Mouse (Mus musculus): Measurements from ENCODE around the gene Eng.

The Eng gene

GRCm38 (mm10) chr2:32646379-32647056, at the start of gene Eng:
Eng (plus strand) TSS chr2:32646595.
- DNase-seq (ENCODE audit: low read depth, low spot score) = no peak

DNA sequence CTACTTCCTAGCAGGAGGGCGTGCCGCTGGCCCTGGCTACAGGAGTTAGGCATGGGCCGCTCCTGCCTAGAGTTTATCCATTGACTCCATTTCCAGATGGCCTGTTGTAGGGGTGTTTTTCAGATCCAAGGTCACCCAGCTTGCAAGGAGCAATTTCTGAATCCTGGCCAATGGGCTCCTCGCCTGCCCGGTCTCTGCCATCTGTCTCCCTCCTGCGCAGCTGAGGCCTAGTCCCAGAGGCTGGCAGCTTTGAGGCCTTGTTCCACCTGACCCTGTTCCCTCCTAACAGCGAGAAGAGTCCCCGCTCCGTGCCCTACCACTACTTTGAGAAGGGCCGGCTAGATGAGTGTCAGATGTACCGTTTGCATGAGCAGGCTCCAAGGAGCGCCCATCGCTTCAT, 49.7 kb upstream of the Eng start:
- no peak for DNase-seq (ENCODE audit: low read depth, low spot score)

- DNase-seq (ENCODE audit: low read depth, low spot score) = no peak
These were observed 49.1 kb upstream of the Eng start for GRCm38 (mm10) chr2:32597248-32597647.

- DNase-seq (ENCODE audit: low read depth, low spot score) = no peak
These were observed 48.7 kb upstream of the Eng start for GRCm38 (mm10) chr2:32597699-32598098.

- no peak for DNase-seq (ENCODE audit: low read depth, low spot score)
These were observed 47.9 kb upstream of the Eng start for GRCm38 (mm10) chr2:32598506-32598905.

- no peak for DNase-seq (ENCODE audit: low read depth, low spot score)
These were observed 47.0 kb upstream of the Eng start, which contains the start of gene St6galnac6 for GRCm38 (mm10) chr2:32599409-32599808. St6galnac6 (plus strand) TSS chr2:32599709.

- peak; percentile 68 for DNase-seq (ENCODE audit: low read depth, low spot score)
These were observed 44.9 kb upstream of the Eng start for GRCm38 (mm10) chr2:32601417-32602065.

GRCm38 (mm10) chr2:32602600-32603054, 43.8 kb upstream of the Eng start:
- peak; percentile 91 for DNase-seq (ENCODE audit: low read depth, low spot score)

- DNase-seq (ENCODE audit: low read depth, low spot score) = no peak
These were observed 41.8 kb upstream of the Eng start for GRCm38 (mm10) chr2:32604631-32605030.

- peak; percentile 82 for DNase-seq (ENCODE audit: low read depth, low spot score)
These were observed 39.9 kb upstream of the Eng start for GRCm38 (mm10) chr2:32606161-32607142.

DNA sequence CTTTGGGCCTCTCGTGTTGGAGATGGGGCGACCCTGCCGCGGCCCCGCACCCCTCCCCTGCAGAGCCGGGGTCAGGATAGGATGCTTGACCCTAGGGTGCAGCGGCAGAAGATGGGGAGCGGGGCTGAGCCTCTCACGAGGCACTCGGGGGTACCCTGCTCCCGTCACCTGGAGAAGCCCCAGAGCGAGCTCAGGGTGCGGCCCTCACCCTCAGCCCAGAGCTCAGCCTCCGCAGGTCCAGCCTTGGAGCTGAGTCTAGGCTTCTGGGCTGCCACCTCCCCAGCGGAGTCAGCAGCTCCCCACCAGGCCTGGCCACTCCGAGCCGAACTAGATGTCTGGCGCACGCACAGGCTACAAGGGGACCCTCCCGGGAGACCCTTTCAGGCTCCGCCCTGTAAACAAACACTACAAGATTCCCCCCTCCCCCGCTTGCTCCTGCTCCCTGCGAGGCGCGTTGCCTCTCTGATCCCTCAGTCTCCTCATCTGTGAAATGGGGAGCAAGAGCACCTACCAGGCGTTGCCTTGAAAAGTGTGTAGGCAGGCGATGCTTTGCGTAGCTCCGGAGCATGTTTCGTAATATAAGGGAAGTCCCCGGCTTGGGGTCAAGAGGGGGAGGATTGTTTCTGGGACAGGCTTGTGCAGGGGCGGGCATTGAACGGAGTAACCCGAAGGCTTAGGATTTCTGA, 39.0 kb upstream of the Eng start:
- DNase-seq (ENCODE audit: low read depth, low spot score) = peak; percentile 70

- peak; percentile 44 for DNase-seq (ENCODE audit: low read depth, low spot score)
These were observed 38.1 kb upstream of the Eng start for GRCm38 (mm10) chr2:32608141-32608777.

GRCm38 (mm10) chr2:32608778-32609435, 37.5 kb upstream of the Eng start:
- no peak for DNase-seq (ENCODE audit: low read depth, low spot score)

- peak; percentile 36 for DNase-seq (ENCODE audit: low read depth, low spot score)
These were observed 35.7 kb upstream of the Eng start for GRCm38 (mm10) chr2:32610610-32611229.

GRCm38 (mm10) chr2:32612274-32612673, 34.1 kb upstream of the Eng start:
- DNase-seq (ENCODE audit: low read depth, low spot score) = no peak

- no peak for DNase-seq (ENCODE audit: low read depth, low spot score)
These were observed 29.3 kb upstream of the Eng start for GRCm38 (mm10) chr2:32617109-32617508.

GRCm38 (mm10) chr2:32617601-32618000, 28.8 kb upstream of the Eng start:
- DNase-seq (ENCODE audit: low read depth, low spot score) = peak; percentile 45

DNA sequence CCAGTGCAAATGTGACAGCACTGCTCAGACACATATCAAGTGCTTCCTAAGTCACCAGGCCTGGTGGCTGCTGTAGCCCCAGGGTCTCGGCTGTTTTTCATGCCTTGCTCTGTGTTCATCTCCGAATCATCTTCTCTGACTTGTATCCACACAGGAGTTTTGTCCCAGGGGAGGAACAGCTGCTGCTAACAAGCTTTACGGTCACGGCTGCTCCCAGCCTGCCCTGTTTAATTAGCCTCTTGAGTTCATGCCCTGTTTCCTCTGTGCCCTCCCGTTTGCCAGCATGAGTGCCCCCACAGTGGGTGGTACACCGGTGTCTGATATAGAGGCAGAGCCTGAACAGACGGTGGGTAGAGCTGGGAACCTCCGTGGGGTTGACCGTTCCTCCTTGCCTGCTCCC, 28.3 kb upstream of the Eng start:
- no peak for DNase-seq (ENCODE audit: low read depth, low spot score)

DNA sequence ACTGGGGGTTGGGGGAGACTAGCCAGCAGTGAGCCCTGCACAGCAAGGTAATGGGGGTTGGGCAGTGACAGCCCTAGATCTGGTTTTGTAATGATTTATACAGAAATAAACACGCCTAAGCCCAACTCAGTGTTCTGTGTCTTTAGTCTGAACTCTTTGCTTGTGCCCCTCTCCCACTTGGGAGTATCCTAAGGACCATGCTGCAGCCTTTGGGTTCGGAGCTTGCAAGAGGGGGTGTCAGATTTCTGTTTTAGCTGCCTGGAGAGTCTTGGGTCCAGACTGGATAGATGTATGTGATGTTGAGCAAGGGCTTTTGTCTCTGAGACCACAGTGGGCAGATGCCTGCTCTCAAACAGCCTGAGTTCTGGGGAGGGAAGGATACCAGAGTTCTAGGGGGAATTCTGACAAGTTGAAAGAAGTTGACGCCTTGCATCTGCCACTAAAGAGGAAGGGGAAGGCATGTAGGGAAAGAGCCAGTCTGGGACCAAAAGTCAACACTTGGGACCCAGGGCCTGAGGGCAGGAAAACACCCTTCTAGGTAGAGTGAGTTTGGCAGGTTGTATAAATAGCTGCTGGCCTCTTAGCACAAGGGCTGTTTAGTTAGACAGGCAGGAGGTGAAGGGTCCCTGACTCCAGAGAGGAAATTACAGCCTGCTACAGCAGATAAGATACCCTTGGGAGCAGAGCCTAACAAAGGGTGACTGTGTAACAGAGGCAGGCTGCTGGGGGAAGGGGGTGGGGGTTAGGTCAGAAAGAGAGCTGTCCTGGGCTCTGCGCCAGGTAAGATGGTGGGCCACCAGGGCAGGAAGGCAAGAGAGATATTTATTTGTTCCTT, 25.5 kb upstream of the Eng start:
- DNase-seq (ENCODE audit: low read depth, low spot score) = no peak
